Mouse (Mus musculus) small intestine, adult 2 months (tissue): ENCODE results near the gene Fam151b.

Experiments used
- CTCF ChIP-seq: fragments of 200-500 bp; IDR thresholded peaks from 2 replicates; pipeline ENCODE4 v1.5.1; 2012; ENCODE audit warnings: low read depth, mild to moderate bottlenecking, control low read depth, inconsistent platforms, low read length, moderate library complexity, mixed read lengths; ENCODE audit not compliant: insufficient replicate concordance, insufficient read length; ENCODE audit errors: extremely low read depth
- POLR2A ChIP-seq: fragments of 200-500 bp; IDR thresholded peaks from 2 replicates; pipeline ENCODE4 v1.6.1; 2012; ENCODE audit warnings: low read depth, mild to moderate bottlenecking, control low read depth, inconsistent platforms, low read length, moderate library complexity

DNA sequence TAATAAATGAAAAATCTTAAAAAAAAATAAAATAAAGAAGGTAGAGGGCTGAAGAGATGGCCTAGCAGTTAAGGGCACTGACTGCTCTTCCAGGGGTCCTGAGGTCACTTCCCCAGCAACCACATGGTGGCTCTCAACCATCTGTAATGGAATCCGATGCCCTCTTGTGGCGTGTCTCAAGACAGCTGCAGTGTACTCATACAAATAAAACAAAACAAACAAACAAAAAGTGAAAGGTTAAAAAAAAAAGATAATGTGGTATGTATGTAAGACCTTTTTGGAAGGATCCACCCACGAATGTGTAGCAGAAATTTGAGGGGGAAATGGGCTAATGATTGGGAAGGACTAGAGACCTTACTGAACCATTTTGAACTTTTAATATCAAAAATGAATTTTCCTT is 467 bp downstream of the Fam151b start:
- peak; percentile 61; the same call in 1 of the 2 replicates for TF ChIP-seq CTCF
- TF ChIP-seq POLR2A: no peak
